Mouse (Mus musculus) kidney, embryonic 16.5 days (tissue): ENCODE results near the gene Tas2r144. TPM values are rescaled to one million over a fixed set of nuclear protein-coding genes. Genes with fewer than 3 reads are reported as not detected.

Experiments used
- ATAC-seq: fragments of 200-750 bp; cut with Nextera tagmentation; 2 replicates; pipeline ENCODE4 v1.8.0; 2017; ENCODE audit warnings: moderate TSS enrichment; ENCODE audit not compliant: low FRiP score, low TSS enrichment
- H3K27ac ChIP-seq: fragments of 300-500 bp; sonication (generic); 2 replicates; pipeline ENCODE4 v1.5.1; 2014; ENCODE audit warnings: low read length
- H3K27me3 ChIP-seq: fragments of 300-500 bp; sonication (generic); 2 replicates; pipeline ENCODE4 v1.6.1; 2014; ENCODE audit warnings: low read length, control low read depth, mixed read lengths; ENCODE audit not compliant: insufficient read depth
- H3K36me3 ChIP-seq: fragments of 300-500 bp; sonication (generic); 2 replicates; pipeline ENCODE4 v1.6.1; 2014; ENCODE audit warnings: low read length, control low read depth, mixed read lengths; ENCODE audit not compliant: insufficient read depth
- H3K4me1 ChIP-seq: fragments of 300-500 bp; sonication (generic); 2 replicates; pipeline ENCODE4 v1.6.1; 2014; ENCODE audit warnings: low read length, control low read depth, mixed read lengths; ENCODE audit not compliant: insufficient read depth
- H3K4me2 ChIP-seq: fragments of 300-500 bp; sonication (generic); replicated peaks from 2 replicates; pipeline ENCODE4 v1.6.1; 2014; ENCODE audit warnings: low read depth, low read length
- H3K4me3 ChIP-seq: fragments of 300-500 bp; sonication (generic); 2 replicates; pipeline ENCODE4 v1.5.1; 2014; ENCODE audit warnings: mild to moderate bottlenecking, low read length
- H3K9ac ChIP-seq: fragments of 300-500 bp; sonication (generic); replicated peaks from 2 replicates; pipeline ENCODE4 v1.6.1; 2014; ENCODE audit warnings: low read length
- H3K9me3 ChIP-seq: fragments of 300-500 bp; sonication (generic); 2 replicates; pipeline ENCODE4 v1.6.1; 2016; ENCODE audit warnings: low read length, control low read depth
- WGBS: fragments of 180-500 bp; shearing (Covaris S2); extraction: QIAGEN DNeasy Blood & Tissue Kit; methylation state at CpG from one replicate; pipeline ENCODE4 v1.1.7; 2014; 5-methylcytosine and 5-hydroxymethylcytosine counted together
- polyA plus RNA-seq: library from polyadenylated mRNA; unstranded; fragments of >200 nt; fragmentation: Nextera tagmentation; extraction: Ambion mirVana; gene quantifications from 2 replicates; pipeline ENCODE4 v1.2.1, GENCODE M21; 2015

The Tas2r144 gene
- polyA plus RNA-seq, 1 experiment from 2014 or later, result not detected

- ATAC-seq, result no peak
- Histone ChIP-seq H3K4me1 (no peaks in the 10 kb centered on the region), H3K27ac (no peak overlapping the region), H3K36me3 (no peaks in the 10 kb centered on the region), H3K4me2 (no peak overlapping the region), H3K4me3 (no peak overlapping the region), H3K9ac (no peak overlapping the region), H3K9me3 (no peaks in the 10 kb centered on the region), H3K27me3 (no peaks in the 10 kb centered on the region)
- 72% methylated on average over 6 of the region's 6 CpGs for WGBS
Measured at GRCm38 (mm10) chr6:42237276-42237805, 22.2 kb downstream of the Tas2r144 start.

GRCm38 (mm10) chr6:42241311-42242045 is 26.4 kb downstream of the Tas2r144 start:
- no peak overlapping the region for H3K27ac ChIP-seq
- WGBS, result 75% methylated on average over 6 of the region's 6 CpGs
- ATAC-seq, result no peak

GRCm38 (mm10) chr6:42245711-42246353 is 30.7 kb downstream of the Tas2r144 start, which contains the start of gene Gstk1:
Gene Gstk1, plus strand, starts transcription at chr6:42245935.
- WGBS, result 2% methylated on average over 28 of the region's 28 CpGs
- H3K9me3 ChIP-seq, result no peaks in the 10 kb centered on the region
- peak within 1 kb of the TSS; percentile 58 for H3K4me2 ChIP-seq
- H3K4me3 ChIP-seq, result peak within 1 kb of the TSS; percentile 48
- no peak within 1 kb of the TSS for H3K27ac ChIP-seq
- no peaks in the 10 kb centered on the region for H3K27me3 ChIP-seq
- H3K4me1 ChIP-seq, result no peaks in the 10 kb centered on the region
- peak within 1 kb of the TSS; percentile 51 for H3K9ac ChIP-seq
- H3K36me3 ChIP-seq, result no peaks in the 10 kb centered on the region
- ATAC-seq, result peak; percentile 100

More at GRCm38 (mm10) chr6:42241311-42242045, 26.4 kb downstream of the Tas2r144 start:
- H3K4me3 ChIP-seq, result no peak overlapping the region
- no peak overlapping the region for H3K4me2 ChIP-seq
- no peaks in the 10 kb centered on the region for H3K27me3 ChIP-seq
- H3K4me1 ChIP-seq, result no peaks in the 10 kb centered on the region
- H3K36me3 ChIP-seq, result no peaks in the 10 kb centered on the region
- no peaks in the 10 kb centered on the region for H3K9me3 ChIP-seq
- no peak overlapping the region for H3K9ac ChIP-seq

GRCm38 (mm10) chr6:42247173-42247572 is 32.0 kb downstream of the Tas2r144 start:
- no peak overlapping the region for H3K27ac ChIP-seq
- H3K4me2 ChIP-seq, result peak overlapping the region; percentile 28
- no peaks in the 10 kb centered on the region for H3K36me3 ChIP-seq
- no peak for ATAC-seq
- H3K4me1 ChIP-seq, result no peaks in the 10 kb centered on the region
- peak overlapping the region; percentile 24 for H3K4me3 ChIP-seq
- WGBS, result 9% methylated on average over 8 of the region's 8 CpGs
- H3K9ac ChIP-seq, result no peak overlapping the region
- no peaks in the 10 kb centered on the region for H3K27me3 ChIP-seq
- H3K9me3 ChIP-seq, result no peaks in the 10 kb centered on the region

GRCm38 (mm10) chr6:42247981-42248380 is 32.9 kb downstream of the Tas2r144 start:
- ATAC-seq, result no peak
- H3K36me3 ChIP-seq, result no peaks in the 10 kb centered on the region
- WGBS, result 100% methylated on average over 1 of the region's 1 CpGs
- no peaks in the 10 kb centered on the region for H3K9me3 ChIP-seq
- H3K27me3 ChIP-seq, result no peaks in the 10 kb centered on the region
- H3K9ac ChIP-seq, result no peak overlapping the region
- H3K4me3 ChIP-seq, result peak overlapping the region; percentile 24; the same call in 1 of the 2 replicates
- peak overlapping the region; percentile 28; the same call in 1 of the 2 replicates for H3K4me2 ChIP-seq
- no peak overlapping the region for H3K27ac ChIP-seq
- no peaks in the 10 kb centered on the region for H3K4me1 ChIP-seq

- WGBS, result 93% methylated on average over 4 of the region's 4 CpGs
- no peaks in the 10 kb centered on the region for H3K27me3 ChIP-seq
- H3K4me2 ChIP-seq, result no peak overlapping the region
- no peak overlapping the region for H3K4me3 ChIP-seq
- no peaks in the 10 kb centered on the region for H3K9me3 ChIP-seq
- no peaks in the 10 kb centered on the region for H3K36me3 ChIP-seq
- no peaks in the 10 kb centered on the region for H3K4me1 ChIP-seq
- H3K9ac ChIP-seq, result no peak overlapping the region
- H3K27ac ChIP-seq, result no peak overlapping the region
- no peak for ATAC-seq
Measured at GRCm38 (mm10) chr6:42251791-42252190, 36.7 kb downstream of the Tas2r144 start.

GRCm38 (mm10) chr6:42253103-42253502 is 38.0 kb downstream of the Tas2r144 start:
- Histone ChIP-seq H3K27ac (no peak overlapping the region), H3K36me3 (no peaks in the 10 kb centered on the region), H3K9ac (no peak overlapping the region), H3K4me1 (0 out of 2 replicates have a peak, but pooled peaks cover 3% of the 10 kb centered on the region), H3K27me3 (no peaks in the 10 kb centered on the region), H3K4me3 (no peak overlapping the region), H3K4me2 (no peak overlapping the region), H3K9me3 (no peaks in the 10 kb centered on the region)
- 91% methylated on average over 2 of the region's 2 CpGs for WGBS
- no peak for ATAC-seq

- H3K9ac ChIP-seq, result no peak overlapping the region
- H3K4me3 ChIP-seq, result no peak overlapping the region
- 0 out of 2 replicates have a peak, but pooled peaks cover 3% of the 10 kb centered on the region for H3K4me1 ChIP-seq
- peak overlapping the region; percentile 18; the same call in 1 of the 2 replicates for H3K4me2 ChIP-seq
- H3K27me3 ChIP-seq, result no peaks in the 10 kb centered on the region
- WGBS, result 16% methylated on average over 11 of the region's 11 CpGs
- no peaks in the 10 kb centered on the region for H3K36me3 ChIP-seq
- H3K27ac ChIP-seq, result no peak overlapping the region
- ATAC-seq, result peak; percentile 68; the same call in 1 of the 2 replicates
- no peaks in the 10 kb centered on the region for H3K9me3 ChIP-seq
Measured at GRCm38 (mm10) chr6:42257303-42257863, 42.3 kb downstream of the Tas2r144 start.

GRCm38 (mm10) chr6:42260430-42260829 is 45.3 kb downstream of the Tas2r144 start:
- WGBS, result 55% methylated on average over 6 of the region's 6 CpGs
- H3K9ac ChIP-seq, result no peak overlapping the region
- no peaks in the 10 kb centered on the region for H3K36me3 ChIP-seq
- no peak overlapping the region for H3K4me3 ChIP-seq
- H3K27ac ChIP-seq, result no peak overlapping the region
- ATAC-seq, result no peak
- H3K9me3 ChIP-seq, result no peaks in the 10 kb centered on the region
- no peaks in the 10 kb centered on the region for H3K27me3 ChIP-seq
- H3K4me2 ChIP-seq, result no peak overlapping the region
- H3K4me1 ChIP-seq, result peaks cover 5% of the 10 kb centered on the region; the same call in 1 of the 2 replicates
